Mouse (Mus musculus): ENCODE data around the gene Bbs12.

The Bbs12 gene

GRCm38 (mm10) chr3:37312370-37312941, at the start of gene Bbs12, which contains the start of gene Cetn4:
TSS of gene Bbs12 (plus strand) at chr3:37312554.
TSS of gene Cetn4 (minus strand) at chr3:37312708.
- DNase-seq = peak; percentile 99

DNA sequence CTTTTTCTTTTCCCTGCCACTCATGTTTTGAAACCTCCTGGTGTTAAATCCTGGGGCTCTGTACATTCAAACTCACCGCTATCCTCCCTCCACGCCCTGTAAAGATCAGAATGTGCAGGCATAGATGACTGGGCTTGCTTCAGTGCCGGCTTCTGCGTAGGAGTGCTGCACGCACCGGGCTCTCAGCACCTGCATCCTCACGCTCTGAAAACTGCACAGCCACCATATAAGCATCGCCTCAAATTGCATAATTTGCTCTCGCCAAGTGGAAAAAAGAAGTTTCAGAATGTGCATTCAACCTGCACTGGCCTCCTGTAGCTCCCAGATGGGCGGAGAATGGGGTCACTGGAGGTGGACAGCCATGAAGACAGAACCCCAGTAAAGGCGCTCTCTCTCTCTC, 44.0 kb upstream of the Bbs12 start:
- no peak for DNase-seq

- no peak for DNase-seq
Measured at GRCm38 (mm10) chr3:37269926-37270325, 42.4 kb upstream of the Bbs12 start.

DNA sequence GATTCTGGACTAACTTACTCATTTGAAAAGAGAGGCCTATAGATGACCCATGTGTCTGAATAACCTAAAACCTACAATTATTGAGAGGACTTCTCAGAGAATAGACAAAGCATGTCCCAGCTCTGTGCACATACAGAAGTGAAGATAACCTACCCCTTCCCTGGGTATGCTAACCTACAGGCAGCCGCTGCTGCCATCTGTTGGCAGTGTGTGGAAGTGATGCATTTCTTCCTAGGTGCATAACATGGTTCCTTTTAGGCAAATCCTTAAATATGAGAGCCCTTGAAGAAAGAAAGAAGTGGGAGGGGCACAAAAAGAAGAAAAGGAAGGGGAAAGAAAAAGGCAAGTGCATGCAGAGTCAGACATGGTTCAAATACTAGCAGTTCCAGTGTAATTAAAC, 41.1 kb upstream of the Bbs12 start:
- peak; percentile 51 for DNase-seq

GRCm38 (mm10) chr3:37273092-37273491, 39.3 kb upstream of the Bbs12 start:
- no peak for DNase-seq

- DNase-seq = no peak
Measured at GRCm38 (mm10) chr3:37274661-37275060, 37.7 kb upstream of the Bbs12 start.

DNA sequence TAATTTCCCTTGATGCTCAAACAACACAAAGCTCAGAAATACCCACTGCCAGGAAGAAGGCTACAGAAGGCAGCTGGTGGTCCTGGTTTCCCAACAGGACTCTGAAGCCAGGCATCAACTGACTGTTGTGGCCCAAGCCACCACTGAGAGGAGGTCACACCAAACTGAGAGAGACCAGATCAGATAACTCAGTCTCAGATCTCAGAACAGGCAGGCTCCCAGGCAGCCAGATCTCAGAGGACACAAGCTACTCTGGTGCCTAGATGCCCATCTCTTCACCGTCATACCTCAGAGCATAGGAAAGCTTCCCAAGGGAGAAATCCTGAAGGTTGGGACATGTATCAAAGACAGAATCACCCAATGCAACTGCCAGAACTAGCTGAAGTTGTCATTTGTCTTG, 32.1 kb upstream of the Bbs12 start:
- DNase-seq = no peak

- no peak for DNase-seq
Measured at GRCm38 (mm10) chr3:37280871-37281270, 31.5 kb upstream of the Bbs12 start.

DNA sequence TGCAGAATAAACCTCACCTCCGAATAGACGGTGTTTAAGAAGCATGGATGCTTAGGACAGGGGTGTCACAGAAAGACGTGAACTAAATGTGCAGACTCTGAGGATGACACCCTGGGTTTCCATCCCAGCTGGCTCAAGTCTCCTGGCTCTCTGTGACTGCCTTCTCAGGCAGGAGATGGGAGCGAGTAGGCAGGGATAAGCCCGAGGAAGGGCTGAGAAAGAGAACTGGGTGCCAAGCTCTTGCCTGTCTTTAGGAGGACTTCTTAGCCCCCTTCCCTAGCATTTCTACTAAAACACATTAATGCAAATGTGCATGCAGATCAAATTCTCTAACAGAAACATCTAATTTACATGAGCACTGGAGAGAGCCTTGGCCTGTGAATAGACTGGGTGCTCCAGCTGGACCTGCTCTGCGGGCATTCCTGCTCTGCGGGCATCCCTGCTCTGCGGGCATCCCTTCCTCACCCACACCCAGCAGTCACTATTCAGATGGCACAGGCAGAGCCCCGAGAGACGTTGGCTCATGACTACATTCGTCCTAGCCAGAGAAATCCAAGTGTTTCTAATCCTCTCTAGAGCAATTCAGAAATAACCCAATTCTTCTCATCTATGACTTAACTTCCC, 29.9 kb upstream of the Bbs12 start:
- no peak for DNase-seq

GRCm38 (mm10) chr3:37283234-37283633, 29.1 kb upstream of the Bbs12 start:
- no peak for DNase-seq

DNA sequence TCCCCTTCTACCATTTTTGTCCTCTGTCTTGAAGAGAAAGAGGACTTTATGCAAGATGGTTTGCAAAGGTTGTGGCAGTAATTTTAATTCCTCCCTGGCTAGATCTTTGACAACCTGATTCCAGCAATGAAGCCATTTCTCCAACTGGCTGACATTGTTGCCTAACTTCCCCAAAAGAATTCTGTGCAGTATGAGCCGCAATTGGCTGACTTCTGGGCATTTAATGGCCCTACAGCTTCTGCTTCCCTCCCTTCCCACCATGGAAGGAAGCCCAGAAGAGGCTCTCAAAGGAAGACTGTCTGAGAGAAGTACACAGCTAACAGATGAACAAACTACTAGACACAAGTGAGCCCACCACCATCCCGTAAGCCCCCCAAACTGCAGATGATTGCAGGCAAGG, 23.1 kb upstream of the Bbs12 start:
- DNase-seq = no peak

DNA sequence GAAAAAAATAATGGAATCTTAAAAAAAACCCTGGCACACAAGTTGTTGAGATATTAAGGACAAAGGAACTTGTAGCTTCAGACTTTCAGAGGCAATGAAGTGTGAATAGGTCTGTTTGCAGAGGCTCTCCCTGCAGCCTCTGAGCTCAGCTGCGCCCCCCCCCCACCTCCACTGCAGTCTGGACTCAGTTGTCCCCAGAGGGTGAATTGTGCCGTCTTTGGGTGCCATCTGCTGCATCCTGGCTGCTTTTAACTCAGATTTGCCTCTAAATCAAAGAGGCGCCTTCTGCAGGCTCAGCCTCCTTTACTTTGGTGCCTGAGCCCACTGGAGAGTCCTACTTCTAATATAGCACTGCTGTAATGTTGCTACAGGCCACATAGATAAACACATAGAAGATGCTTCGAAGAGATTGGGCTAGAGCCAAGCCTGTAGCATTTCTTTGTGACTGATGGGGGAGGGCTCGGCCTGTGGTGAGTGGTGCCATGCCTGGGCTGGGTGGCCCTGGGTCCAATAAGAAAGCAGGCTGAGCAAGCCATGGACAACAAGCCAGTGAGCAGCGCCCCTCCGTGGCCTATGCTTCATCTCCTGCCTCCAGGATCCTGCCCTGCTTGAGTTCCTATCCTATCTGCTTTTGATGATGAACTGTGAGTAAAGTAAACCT, 21.3 kb upstream of the Bbs12 start:
- no peak for DNase-seq

DNA sequence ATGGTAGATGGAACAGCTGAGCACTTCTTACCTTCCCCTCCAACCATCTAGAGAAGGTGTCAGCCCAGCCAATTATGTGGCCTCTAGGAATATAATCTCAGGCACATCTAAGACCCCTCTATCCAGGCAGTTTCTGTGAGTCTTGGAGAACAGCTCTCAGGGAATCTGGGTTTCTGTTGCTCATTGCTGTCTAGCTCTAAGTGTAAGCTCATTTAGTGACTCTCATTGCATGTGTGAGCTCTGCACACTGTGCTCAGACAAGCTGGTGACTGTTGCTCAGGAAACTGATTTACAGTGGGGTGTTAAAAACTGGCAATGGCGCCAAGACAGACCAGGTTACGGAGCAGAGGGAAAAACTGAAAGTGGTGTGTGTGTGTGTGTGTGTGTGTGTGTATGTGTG, 20.4 kb upstream of the Bbs12 start:
- DNase-seq = no peak

- DNase-seq = no peak
Measured at GRCm38 (mm10) chr3:37292654-37293053, 19.7 kb upstream of the Bbs12 start.

- no peak for DNase-seq
Measured at GRCm38 (mm10) chr3:37299470-37299869, 12.9 kb upstream of the Bbs12 start.

DNA sequence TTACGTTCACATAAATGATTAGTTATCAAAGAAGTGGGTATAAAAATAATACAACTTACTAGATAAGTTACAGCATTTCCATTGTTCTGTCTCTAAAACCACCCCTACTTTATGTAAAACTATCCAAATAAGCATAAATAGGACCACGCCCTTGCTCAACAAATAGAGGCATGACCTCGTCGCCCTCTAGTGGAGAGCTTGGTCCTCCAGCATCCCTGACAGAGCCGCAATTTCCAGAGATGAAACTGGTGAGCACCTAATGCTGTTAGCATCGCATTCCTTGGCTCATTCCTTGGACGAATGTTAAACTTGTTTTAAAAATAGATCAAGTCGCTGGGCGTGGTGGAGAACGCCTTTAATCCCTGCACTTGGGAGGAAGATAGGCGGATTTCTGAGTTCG, 9.7 kb upstream of the Bbs12 start:
- DNase-seq = no peak

GRCm38 (mm10) chr3:37303392-37304139, 8.8 kb upstream of the Bbs12 start:
- no peak for DNase-seq

DNA sequence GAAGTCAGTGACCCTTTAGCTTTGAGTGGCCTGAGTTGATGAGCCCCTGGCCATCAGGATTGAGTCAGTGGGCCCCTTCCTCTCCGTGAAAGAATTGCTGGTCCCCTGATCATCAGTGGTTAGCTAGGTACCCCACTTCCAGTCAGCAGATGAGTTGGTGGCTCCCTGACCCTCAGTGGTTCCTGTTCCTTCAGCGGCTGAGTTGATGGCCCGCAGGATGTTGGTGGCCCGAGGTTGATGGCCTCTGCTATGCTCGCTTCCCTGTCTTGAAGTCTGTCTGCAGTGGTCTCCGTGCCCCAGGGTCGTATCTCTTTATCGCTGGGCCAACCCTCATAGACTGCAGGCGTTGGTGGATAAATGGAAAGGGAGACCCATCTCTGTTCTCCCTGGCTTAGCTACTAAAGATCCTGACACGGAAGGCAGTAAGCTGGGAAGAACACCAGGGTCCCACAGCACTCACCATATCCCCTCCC, 421 bp upstream of the Bbs12 start:
- no peak for DNase-seq

- no peak for DNase-seq
Measured at GRCm38 (mm10) chr3:37313371-37313770, 1.0 kb downstream of the Bbs12 start.

- DNase-seq = no peak
Measured at GRCm38 (mm10) chr3:37316233-37316632, 3.9 kb downstream of the Bbs12 start.

GRCm38 (mm10) chr3:37324310-37324709, 12.0 kb downstream of the Bbs12 start:
- no peak for DNase-seq

- no peak for DNase-seq
Measured at GRCm38 (mm10) chr3:37325317-37326112, 13.2 kb downstream of the Bbs12 start.

- DNase-seq = no peak
Measured at GRCm38 (mm10) chr3:37326627-37327026, 14.3 kb downstream of the Bbs12 start.
